Mouse (Mus musculus): ENCODE measurements around the gene Nin. TPM values are rescaled to one million over a fixed set of nuclear protein-coding genes. Genes with fewer than 3 reads are reported as not detected.

The Nin gene
- polyA plus RNA-seq, 1 experiment from 2014 or later: 17.1 TPM

DNA sequence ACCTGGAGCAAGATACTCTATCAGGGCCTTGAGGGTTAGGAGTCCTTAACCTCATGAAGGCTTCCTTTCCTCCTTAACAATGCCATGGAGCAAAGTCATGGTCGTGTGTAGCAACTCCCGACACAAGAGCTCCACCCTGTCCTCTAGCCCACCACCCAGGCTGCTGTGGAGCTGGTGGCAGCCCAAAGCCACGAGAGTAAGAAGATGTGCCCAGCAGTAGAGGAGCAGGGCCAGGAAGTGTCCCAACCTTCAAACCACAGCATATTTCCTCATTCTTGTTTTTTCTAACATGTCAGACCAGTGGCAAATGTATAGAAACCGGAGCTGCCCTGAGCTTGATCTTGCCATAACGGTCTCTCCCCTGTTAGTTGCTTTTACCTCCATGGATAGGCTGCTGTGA, 29.3 kb downstream of the Nin start:
- DNase-seq (no peak), ATAC-seq (ENCODE audit: low FRiP score, low TSS enrichment) (no peak)
- H3K27ac ChIP-seq (replicated peaks; ENCODE audit: low read depth, low read length): no peak overlapping the region
- H3K4me3 ChIP-seq (replicated peaks; ENCODE audit: low read depth, low read length): no peak overlapping the region
- H3K4me1 ChIP-seq (ENCODE audit: control insufficient read depth, insufficient read depth, low read length): 0 out of 2 replicates have a peak, but pooled peaks cover 3% of the 10 kb centered on the region
- no peaks in the 10 kb centered on the region for H3K9me3 ChIP-seq (ENCODE audit: control insufficient read depth, low read length)
- peaks cover 12% of the 10 kb centered on the region; the same call in 1 of the 2 replicates for H3K36me3 ChIP-seq (ENCODE audit: control insufficient read depth, insufficient read depth, low read length)
- WGBS: 93% methylated on average over 5 of the region's 5 CpGs
- no peak overlapping the region for H3K9ac ChIP-seq (replicated peaks; ENCODE audit: low read length)
- no peak overlapping the region for H3K4me2 ChIP-seq (ENCODE audit: low read length)
- H3K27me3 ChIP-seq (ENCODE audit: control insufficient read depth, insufficient read depth, low read length): no peaks in the 10 kb centered on the region

DNA sequence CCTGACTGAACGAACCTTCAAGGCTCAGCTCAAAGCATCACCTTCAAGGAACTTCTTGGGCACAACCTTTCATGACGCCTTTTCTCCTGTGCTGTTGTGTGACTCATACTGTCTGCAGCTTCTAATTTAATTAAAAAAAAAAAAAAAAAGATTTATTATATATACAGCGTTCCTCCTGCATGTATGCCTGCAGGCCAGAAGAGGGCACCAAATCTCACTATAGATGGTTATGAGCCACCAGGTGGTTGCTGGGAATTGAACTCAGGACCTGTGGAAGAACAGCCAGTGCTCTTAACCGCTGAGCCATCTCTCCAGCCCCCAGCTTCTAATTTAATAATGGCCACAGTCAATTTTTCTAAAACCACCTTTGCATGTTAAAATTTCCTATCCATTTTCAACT, 29.8 kb downstream of the Nin start:
- H3K27ac ChIP-seq (replicated peaks; ENCODE audit: low read depth, low read length): no peak overlapping the region
- no peak for ATAC-seq (ENCODE audit: low FRiP score, low TSS enrichment)
- 96% methylated on average over 4 of the region's 4 CpGs for WGBS
- H3K36me3 ChIP-seq (ENCODE audit: control insufficient read depth, insufficient read depth, low read length): peaks cover 12% of the 10 kb centered on the region; the same call in 1 of the 2 replicates
- H3K27me3 ChIP-seq (ENCODE audit: control insufficient read depth, insufficient read depth, low read length): no peaks in the 10 kb centered on the region
- H3K4me3 ChIP-seq (replicated peaks; ENCODE audit: low read depth, low read length): no peak overlapping the region
- H3K9ac ChIP-seq (replicated peaks; ENCODE audit: low read length): no peak overlapping the region
- 0 out of 2 replicates have a peak, but pooled peaks cover 3% of the 10 kb centered on the region for H3K4me1 ChIP-seq (ENCODE audit: control insufficient read depth, insufficient read depth, low read length)
- no peak for DNase-seq
- H3K9me3 ChIP-seq (ENCODE audit: control insufficient read depth, low read length): no peaks in the 10 kb centered on the region
- H3K4me2 ChIP-seq (ENCODE audit: low read length): no peak overlapping the region

DNA sequence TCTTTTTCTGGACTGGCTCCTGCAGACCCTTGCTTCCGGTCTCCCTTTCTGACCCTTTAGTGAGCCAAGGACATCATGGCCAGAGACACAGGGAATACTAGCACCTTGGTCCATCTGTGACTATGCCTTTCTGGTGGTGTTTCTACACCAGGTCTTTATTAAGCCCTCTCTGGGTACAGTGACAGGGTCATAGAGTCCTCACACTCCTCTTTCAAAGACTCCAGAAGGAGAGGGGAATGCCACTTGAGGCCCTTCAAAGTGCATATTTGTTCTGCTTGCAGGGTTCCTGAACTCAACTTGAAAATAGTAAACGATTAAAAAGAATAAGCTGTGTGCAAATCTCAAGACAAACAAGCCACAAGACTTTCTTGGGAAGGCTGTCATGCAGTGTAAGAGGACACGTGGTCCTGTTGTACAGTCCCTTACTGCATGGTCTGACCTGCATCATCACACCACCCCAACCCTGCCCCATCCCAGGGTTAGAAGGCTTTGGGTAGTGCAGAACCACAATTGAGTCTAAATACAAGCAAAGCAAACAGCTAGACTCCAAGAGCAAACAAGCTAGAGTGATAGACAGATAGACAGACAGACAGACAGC, 30.5 kb downstream of the Nin start:
- DNase-seq: no peak
- 92% methylated on average over 3 of the region's 3 CpGs for WGBS
- no peak overlapping the region for H3K4me2 ChIP-seq (ENCODE audit: low read length)
- H3K27ac ChIP-seq (replicated peaks; ENCODE audit: low read depth, low read length): no peak overlapping the region
- no peaks in the 10 kb centered on the region for H3K27me3 ChIP-seq (ENCODE audit: control insufficient read depth, insufficient read depth, low read length)
- H3K9me3 ChIP-seq (ENCODE audit: control insufficient read depth, low read length): no peaks in the 10 kb centered on the region
- no peak for ATAC-seq (ENCODE audit: low FRiP score, low TSS enrichment)
- H3K9ac ChIP-seq (replicated peaks; ENCODE audit: low read length): no peak overlapping the region
- 0 out of 2 replicates have a peak, but pooled peaks cover 3% of the 10 kb centered on the region for H3K4me1 ChIP-seq (ENCODE audit: control insufficient read depth, insufficient read depth, low read length)
- peaks cover 7% of the 10 kb centered on the region; the same call in 1 of the 2 replicates for H3K36me3 ChIP-seq (ENCODE audit: control insufficient read depth, insufficient read depth, low read length)
- H3K4me3 ChIP-seq (replicated peaks; ENCODE audit: low read depth, low read length): no peak overlapping the region

DNA sequence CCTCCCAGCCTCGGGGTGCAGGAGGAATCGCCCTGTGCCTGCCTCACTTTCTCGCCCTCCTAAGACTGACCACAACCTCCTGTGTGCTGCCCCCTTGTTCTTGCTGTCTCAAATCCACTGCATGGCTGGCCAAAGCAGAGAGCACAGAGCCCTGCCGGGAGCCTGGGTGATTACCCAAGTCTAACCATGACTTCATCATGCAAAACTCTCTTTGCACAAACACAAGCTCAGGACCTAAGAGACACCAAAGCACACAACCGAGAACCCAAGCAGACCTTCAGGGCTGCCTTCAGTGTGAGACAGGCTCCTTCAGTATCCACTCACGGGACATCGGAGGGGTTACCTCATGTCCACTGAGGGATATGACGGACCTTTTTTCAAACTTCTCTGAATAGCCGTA, 31.0 kb downstream of the Nin start:
- H3K27me3 ChIP-seq (ENCODE audit: control insufficient read depth, insufficient read depth, low read length): no peaks in the 10 kb centered on the region
- no peak overlapping the region for H3K9ac ChIP-seq (replicated peaks; ENCODE audit: low read length)
- H3K9me3 ChIP-seq (ENCODE audit: control insufficient read depth, low read length): no peaks in the 10 kb centered on the region
- 92% methylated on average over 9 of the region's 9 CpGs for WGBS
- DNase-seq (no peak), ATAC-seq (ENCODE audit: low FRiP score, low TSS enrichment) (no peak)
- H3K36me3 ChIP-seq (ENCODE audit: control insufficient read depth, insufficient read depth, low read length): peaks cover 8% of the 10 kb centered on the region; the same call in 1 of the 2 replicates
- 0 out of 2 replicates have a peak, but pooled peaks cover 3% of the 10 kb centered on the region for H3K4me1 ChIP-seq (ENCODE audit: control insufficient read depth, insufficient read depth, low read length)
- H3K4me2 ChIP-seq (ENCODE audit: low read length): no peak overlapping the region
- H3K27ac ChIP-seq (replicated peaks; ENCODE audit: low read depth, low read length): no peak overlapping the region
- H3K4me3 ChIP-seq (replicated peaks; ENCODE audit: low read depth, low read length): no peak overlapping the region

DNA sequence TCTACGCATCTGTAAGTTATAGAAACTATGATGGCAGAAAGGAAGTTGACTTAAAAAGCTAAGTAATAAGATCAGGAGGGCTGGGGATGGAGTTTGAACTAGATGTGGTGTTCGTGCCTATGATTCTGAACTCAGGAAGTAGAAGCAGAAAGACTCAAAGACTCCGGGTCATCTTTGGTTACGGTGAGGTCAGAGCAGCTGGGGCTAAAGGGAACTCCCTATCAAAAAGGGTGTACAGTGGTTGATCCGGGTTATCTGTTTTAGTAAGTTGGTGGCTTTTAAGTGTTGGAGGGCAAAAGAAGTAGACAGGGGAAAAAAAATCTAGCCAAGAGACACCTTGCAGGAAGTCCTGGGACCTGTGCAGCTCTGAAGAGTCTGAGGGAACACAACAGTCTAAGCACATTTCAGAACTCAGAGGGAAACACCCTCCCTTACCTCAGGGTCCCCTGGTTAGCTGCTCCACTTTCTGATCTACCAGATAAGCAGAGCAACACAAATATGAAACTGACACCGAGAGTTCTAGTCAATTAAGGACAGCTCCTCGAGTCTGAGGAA, 35.0 kb downstream of the Nin start:
- Histone ChIP-seq H3K9ac (replicated peaks; ENCODE audit: low read length) (no peak overlapping the region), H3K4me2 (ENCODE audit: low read length) (no peak overlapping the region), H3K27me3 (ENCODE audit: control insufficient read depth, insufficient read depth, low read length) (no peaks in the 10 kb centered on the region), H3K4me3 (replicated peaks; ENCODE audit: low read depth, low read length) (no peak overlapping the region), H3K27ac (replicated peaks; ENCODE audit: low read depth, low read length) (no peak overlapping the region), H3K9me3 (ENCODE audit: control insufficient read depth, low read length) (no peaks in the 10 kb centered on the region), H3K36me3 (ENCODE audit: control insufficient read depth, insufficient read depth, low read length) (peaks cover 9% of the 10 kb centered on the region; the same call in 1 of the 2 replicates), H3K4me1 (ENCODE audit: control insufficient read depth, insufficient read depth, low read length) (no peaks in the 10 kb centered on the region)
- DNase-seq (no peak), ATAC-seq (ENCODE audit: low FRiP score, low TSS enrichment) (no peak)
- WGBS: 91% methylated on average over 7 of the region's 7 CpGs

DNA sequence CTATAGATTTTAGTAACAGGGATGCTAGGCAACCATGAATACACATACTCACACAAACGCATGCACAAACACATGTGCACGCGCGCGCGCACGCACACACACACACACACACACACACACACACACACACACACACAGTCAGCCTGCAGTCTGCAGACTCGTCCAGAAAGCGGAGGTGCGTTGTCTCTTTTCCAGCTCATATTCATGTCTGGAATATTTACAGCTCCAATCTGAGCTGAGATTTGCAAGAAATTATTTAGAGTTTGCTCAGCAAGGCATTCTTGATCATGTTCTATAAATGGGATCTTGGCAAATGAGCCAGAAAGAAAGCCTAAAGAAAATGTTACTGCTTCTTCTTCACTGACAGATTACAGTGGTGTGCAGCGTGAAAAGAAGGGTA, 37.0 kb downstream of the Nin start:
- no peak for ATAC-seq (ENCODE audit: low FRiP score, low TSS enrichment)
- H3K4me1 ChIP-seq (ENCODE audit: control insufficient read depth, insufficient read depth, low read length): no peaks in the 10 kb centered on the region
- no peak overlapping the region for H3K27ac ChIP-seq (replicated peaks; ENCODE audit: low read depth, low read length)
- no peak overlapping the region for H3K4me2 ChIP-seq (ENCODE audit: low read length)
- no peaks in the 10 kb centered on the region for H3K27me3 ChIP-seq (ENCODE audit: control insufficient read depth, insufficient read depth, low read length)
- 93% methylated on average over 11 of the region's 11 CpGs for WGBS
- peaks cover 9% of the 10 kb centered on the region; the same call in 1 of the 2 replicates for H3K36me3 ChIP-seq (ENCODE audit: control insufficient read depth, insufficient read depth, low read length)
- H3K9ac ChIP-seq (replicated peaks; ENCODE audit: low read length): no peak overlapping the region
- H3K4me3 ChIP-seq (replicated peaks; ENCODE audit: low read depth, low read length): no peak overlapping the region
- H3K9me3 ChIP-seq (ENCODE audit: control insufficient read depth, low read length): no peaks in the 10 kb centered on the region
- no peak for DNase-seq

DNA sequence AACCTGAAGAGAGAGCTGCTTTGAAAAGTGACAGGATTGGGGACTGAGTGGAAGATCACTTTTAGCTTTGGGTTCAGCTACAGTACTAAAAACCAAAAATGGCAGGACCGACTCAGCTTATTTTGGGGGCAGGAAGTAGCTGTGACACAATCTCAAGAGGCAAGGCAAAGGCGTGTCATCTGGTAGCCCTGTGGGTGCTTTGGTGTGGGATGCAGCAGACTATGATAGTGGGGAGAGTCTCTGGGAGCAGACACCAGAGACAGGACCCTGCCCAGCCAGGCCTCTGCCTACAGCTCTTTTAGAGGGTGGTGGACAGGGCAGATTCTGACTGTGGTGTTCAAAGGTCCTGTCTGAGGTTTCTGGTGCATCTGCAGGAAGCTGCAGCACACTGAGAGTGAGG, 38.5 kb downstream of the Nin start:
- DNase-seq (no peak), ATAC-seq (ENCODE audit: low FRiP score, low TSS enrichment) (no peak)
- Histone ChIP-seq H3K4me2 (ENCODE audit: low read length) (no peak overlapping the region), H3K4me3 (replicated peaks; ENCODE audit: low read depth, low read length) (no peak overlapping the region), H3K36me3 (ENCODE audit: control insufficient read depth, insufficient read depth, low read length) (peaks cover 9% of the 10 kb centered on the region; the same call in 1 of the 2 replicates), H3K4me1 (ENCODE audit: control insufficient read depth, insufficient read depth, low read length) (peaks cover 14% of the 10 kb centered on the region), H3K9ac (replicated peaks; ENCODE audit: low read length) (no peak overlapping the region), H3K9me3 (ENCODE audit: control insufficient read depth, low read length) (no peaks in the 10 kb centered on the region), H3K27me3 (ENCODE audit: control insufficient read depth, insufficient read depth, low read length) (no peaks in the 10 kb centered on the region), H3K27ac (replicated peaks; ENCODE audit: low read depth, low read length) (no peak overlapping the region)
- WGBS: 93% methylated on average over 2 of the region's 2 CpGs

DNA sequence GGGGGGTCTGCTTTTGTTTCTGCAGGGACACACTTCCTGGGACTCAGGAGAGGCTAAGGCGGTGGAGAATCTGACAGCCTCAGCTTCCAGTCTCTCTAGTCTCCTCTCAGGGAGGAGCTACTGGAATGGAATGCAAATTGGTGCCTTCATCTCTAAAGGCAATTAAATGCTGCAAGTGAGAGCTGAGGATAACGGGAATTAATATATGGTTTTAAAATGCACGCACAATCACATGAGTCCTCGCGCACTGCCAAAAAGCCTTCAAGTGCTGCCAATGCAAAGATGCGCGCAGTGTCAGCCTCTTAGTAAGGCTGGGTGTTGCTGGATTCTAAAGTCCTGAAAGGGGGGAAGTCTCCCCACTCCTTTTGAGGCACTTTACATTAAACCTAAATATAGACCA, 42.6 kb downstream of the Nin start:
- Histone ChIP-seq H3K9me3 (ENCODE audit: control insufficient read depth, low read length) (no peaks in the 10 kb centered on the region), H3K27ac (replicated peaks; ENCODE audit: low read depth, low read length) (peak overlapping the region; percentile 6), H3K4me1 (ENCODE audit: control insufficient read depth, insufficient read depth, low read length) (peaks cover 37% of the 10 kb centered on the region), H3K9ac (replicated peaks; ENCODE audit: low read length) (no peak overlapping the region), H3K4me2 (ENCODE audit: low read length) (no peak overlapping the region), H3K4me3 (replicated peaks; ENCODE audit: low read depth, low read length) (no peak overlapping the region), H3K27me3 (ENCODE audit: control insufficient read depth, insufficient read depth, low read length) (no peaks in the 10 kb centered on the region), H3K36me3 (ENCODE audit: control insufficient read depth, insufficient read depth, low read length) (peaks cover 4% of the 10 kb centered on the region; the same call in 1 of the 2 replicates)
- ATAC-seq (ENCODE audit: low FRiP score, low TSS enrichment) (no peak), DNase-seq (peak; percentile 64)
- 51% methylated on average over 7 of the region's 7 CpGs for WGBS

DNA sequence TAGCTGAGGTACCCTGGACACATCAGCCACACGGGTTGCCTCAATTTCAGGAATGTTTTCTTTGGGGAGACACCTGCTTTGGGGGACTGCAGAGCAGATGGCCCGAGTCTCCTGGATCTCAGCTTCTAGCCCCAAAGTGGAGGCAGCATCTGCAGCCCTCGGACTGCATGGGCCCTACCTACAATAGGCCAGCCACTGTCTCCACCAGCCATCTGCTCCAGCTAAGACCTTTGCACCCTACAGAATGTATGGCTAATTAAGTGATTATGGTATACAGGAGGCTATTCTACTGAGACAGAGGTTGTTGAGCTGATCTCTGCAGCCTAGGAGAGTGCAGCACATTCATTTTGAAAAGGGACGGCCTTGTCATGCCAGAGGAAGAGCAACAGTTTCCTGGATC, 43.2 kb downstream of the Nin start:
- Histone ChIP-seq H3K4me3 (replicated peaks; ENCODE audit: low read depth, low read length) (no peak overlapping the region), H3K4me2 (ENCODE audit: low read length) (no peak overlapping the region), H3K4me1 (ENCODE audit: control insufficient read depth, insufficient read depth, low read length) (peaks cover 37% of the 10 kb centered on the region), H3K9me3 (ENCODE audit: control insufficient read depth, low read length) (no peaks in the 10 kb centered on the region), H3K27ac (replicated peaks; ENCODE audit: low read depth, low read length) (peak overlapping the region; percentile 6), H3K9ac (replicated peaks; ENCODE audit: low read length) (no peak overlapping the region), H3K36me3 (ENCODE audit: control insufficient read depth, insufficient read depth, low read length) (no peaks in the 10 kb centered on the region), H3K27me3 (ENCODE audit: control insufficient read depth, insufficient read depth, low read length) (no peaks in the 10 kb centered on the region)
- 11% methylated on average over 4 of the region's 4 CpGs for WGBS
- DNase-seq: peak; percentile 24
- peak; percentile 19; the same call in 1 of the 2 replicates for ATAC-seq (ENCODE audit: low FRiP score, low TSS enrichment)
